Mouse (Mus musculus) kidney, embryonic 15.5 days (tissue): ENCODE data around the gene Itgbl1. TPM values are rescaled to one million over a fixed set of nuclear protein-coding genes. Genes with fewer than 3 reads are reported as not detected.

Source experiments
- polyA plus RNA-seq: library from polyadenylated mRNA; unstranded; fragments of >200 nt; fragmentation: Nextera tagmentation; extraction: Ambion mirVana; gene quantifications from 2 replicates; pipeline ENCODE4 v1.2.1, GENCODE M21; 2015

The Itgbl1 gene
- polyA plus RNA-seq, 1 experiment from 2014 or later = 0.34 TPM

Other genes with a start within 250 kb of the Itgbl1 start
- gene Nalcn, start 32.8 kb upstream of the Itgbl1 start, polyA plus RNA-seq = 0.27 and 0.32 TPM in 2 replicates